27 mouse cellular contexts compared by ENCODE assay signal in genomic region chr19:57552964-57553740, GRCm38 (mm10). TPM values are rescaled to one million over a fixed set of nuclear protein-coding genes. Genes with fewer than 3 reads are reported as not detected.
DNase-seq lines count a peak whose midpoint lies in the region; ATAC-seq and TF ChIP-seq lines count a peak whose summit lies in the region.
"Had no signal": no experiment of that assay in that cellular context is flagged by ENCODE, and none has a peak within 500 bp of the region (broad histone marks: within the 10 kb centered on the region; RNA-seq: fewer than 3 reads in every experiment).

No protein-coding gene starts in this region.

- no peak for ATAC-seq in intestine, embryonic 14.5 days (replicated peaks; ENCODE audit: low FRiP score, low TSS enrichment, low read depth)
- no peak for ATAC-seq in intestine, embryonic 15.5 days
- no peak for ATAC-seq in megakaryocyte progenitor cell, adult 5-6 weeks (replicated peaks; ENCODE audit: poor library complexity)
- ATAC-seq: forebrain, embryonic 16.5 days; hindbrain, postnatal 0 days; intestine, postnatal 0 days; midbrain, embryonic 16.5 days; Patski had no signal

- TF ChIP-seq CTCF in CH12.LX (conservative IDR thresholded peaks at IDR 0.05 in 1 of 2, IDR thresholded peaks at IDR 0.05 in 1 of 2; ENCODE audit: low read depth in 2 of 2, low read length in 2 of 2): no peak

- 60% methylated on average over 11 of the region's 11 CpGs for WGBS in intestine, embryonic 14.5 days
- 59% methylated on average over 11 of the region's 11 CpGs for WGBS in intestine, embryonic 15.5 days

- H3K9me3 ChIP-seq in intestine, embryonic 14.5 days (ENCODE audit: control insufficient read depth, low read length): no peaks in the 10 kb centered on the region
- H3K9me3 ChIP-seq in intestine, embryonic 15.5 days: no peaks in the 10 kb centered on the region
- H3K9me3 ChIP-seq in CH12.LX (replicated peaks; ENCODE audit: low read length): no peaks in the 10 kb centered on the region
- H3K9me3 ChIP-seq: embryonic facial prominence, embryonic 13.5 days; heart, embryonic 10.5 days; heart, embryonic 15.5 days; liver, embryonic 15.5 days; lung, embryonic 15.5 days had no signal

- in situ Hi-C loops in CH12.LX (cut with MboI; ENCODE audit: low pct_ligation_motif_present, low pct_unique_long_range_greater_than_20kb, low sequenced_read_pairs): no loop called here

- TF ChIP-seq RAD21 in CH12.LX (IDR thresholded peaks at IDR 0.05; ENCODE audit: low read depth, low read length): no peak

- TF ChIP-seq EP300 in CH12.LX (IDR thresholded peaks at IDR 0.05; ENCODE audit: low read length): no peak

- no peak overlapping the region for H3K4me3 ChIP-seq in intestine, embryonic 14.5 days (ENCODE audit: low read depth, low read length)
- H3K4me3 ChIP-seq in intestine, embryonic 15.5 days (replicated peaks): no peak overlapping the region
- no peak overlapping the region for H3K4me3 ChIP-seq in CH12.LX (replicated peaks in 1 of 3; ENCODE audit: low read depth in 2 of 3, low read length in 2 of 3, poor library complexity in 1 of 3)
- H3K4me3 ChIP-seq: embryonic facial prominence, embryonic 13.5 days; erythroblast, embryonic 14.5 days; heart, embryonic 10.5 days; heart, embryonic 15.5 days; hindbrain, embryonic 12.5 days; liver, embryonic 15.5 days; lung, embryonic 15.5 days had no signal

- H3K36me3 ChIP-seq in intestine, embryonic 14.5 days (ENCODE audit: control insufficient read depth, insufficient read depth, low read length): no peaks in the 10 kb centered on the region
- H3K36me3 ChIP-seq in intestine, embryonic 15.5 days: no peaks in the 10 kb centered on the region
- H3K36me3 ChIP-seq in CH12.LX (replicated peaks in 1 of 2; ENCODE audit: control insufficient read depth in 1 of 2, insufficient read depth in 1 of 2, low read length in 1 of 2): no peaks in the 10 kb centered on the region
- H3K36me3 ChIP-seq: embryonic facial prominence, embryonic 13.5 days; heart, embryonic 10.5 days; heart, embryonic 15.5 days; hindbrain, embryonic 12.5 days; liver, embryonic 15.5 days; lung, embryonic 15.5 days had no signal

- H3K4me2 ChIP-seq in intestine, embryonic 14.5 days (ENCODE audit: low read length): no peak overlapping the region
- no peak overlapping the region for H3K4me2 ChIP-seq in intestine, embryonic 15.5 days (replicated peaks)
- no peak overlapping the region for H3K4me2 ChIP-seq in CH12.LX (ENCODE audit: insufficient read depth, low read depth, poor library complexity, severe bottlenecking)
- H3K4me2 ChIP-seq: embryonic facial prominence, embryonic 13.5 days; heart, embryonic 15.5 days; hindbrain, embryonic 12.5 days; liver, embryonic 15.5 days; lung, embryonic 15.5 days; midbrain, embryonic 11.5 days had no signal

- H3K4me1 ChIP-seq in intestine, embryonic 14.5 days (replicated peaks; ENCODE audit: control insufficient read depth, insufficient read depth, low read length): peaks cover 3% of the 10 kb centered on the region; the same call in 1 of the 2 replicates
- H3K4me1 ChIP-seq in intestine, embryonic 15.5 days (replicated peaks): peaks cover 4% of the 10 kb centered on the region; the same call in 1 of the 2 replicates
- H3K4me1 ChIP-seq in CH12.LX (ENCODE audit: control insufficient read depth in 1 of 2, insufficient read depth in 2 of 2): peaks cover 2 to 6% of the 10 kb centered on the region in 2 experiments; a peak in 2 of 4 replicates
- H3K4me1 ChIP-seq: heart, embryonic 10.5 days; heart, embryonic 15.5 days; liver, embryonic 15.5 days; lung, embryonic 15.5 days had no signal

- H3K27ac ChIP-seq in intestine, embryonic 14.5 days (ENCODE audit: low read depth): no peak overlapping the region
- H3K27ac ChIP-seq in intestine, embryonic 15.5 days: no peak overlapping the region
- H3K27ac ChIP-seq in CH12.LX (ENCODE audit: insufficient read depth, low read depth): no peak overlapping the region
- H3K27ac ChIP-seq: embryonic facial prominence, embryonic 13.5 days; heart, embryonic 10.5 days; heart, embryonic 15.5 days; hindbrain, embryonic 12.5 days; hindbrain, postnatal 0 days; liver, embryonic 15.5 days; lung, embryonic 15.5 days had no signal

- TF ChIP-seq POLR2A in CH12.LX (IDR thresholded peaks at IDR 0.05; ENCODE audit: low read depth, low read length): no peak

- intact Hi-C loops in left cerebral cortex, postnatal 36 days (cut with DNase I): no loop called here

- H3K27me3 ChIP-seq in intestine, embryonic 14.5 days (replicated peaks; ENCODE audit: control insufficient read depth, insufficient read depth, low read length): no peaks in the 10 kb centered on the region
- H3K27me3 ChIP-seq in intestine, embryonic 15.5 days (replicated peaks): no peaks in the 10 kb centered on the region
- no peaks in the 10 kb centered on the region for H3K27me3 ChIP-seq in CH12.LX (replicated peaks)
- H3K27me3 ChIP-seq: embryonic facial prominence, embryonic 13.5 days; heart, embryonic 15.5 days; hindbrain, embryonic 12.5 days; liver, embryonic 15.5 days; lung, embryonic 15.5 days; Patski had no signal

- no peaks in the 10 kb centered on the region for H3K79me2 ChIP-seq in CH12.LX (replicated peaks; ENCODE audit: control insufficient read depth, extremely low read depth, insufficient read depth, poor library complexity, severe bottlenecking)

- dilution Hi-C loops in CH12.LX (cut with MboI; ENCODE audit: extremely low pct_ligation_motif_present, extremely low pct_unique_long_range_greater_than_20kb, low sequenced_read_pairs): no loop called here

- H3K9ac ChIP-seq in intestine, embryonic 14.5 days (ENCODE audit: low read length): no peak overlapping the region
- no peak overlapping the region for H3K9ac ChIP-seq in intestine, embryonic 15.5 days
- no peak overlapping the region for H3K9ac ChIP-seq in CH12.LX (ENCODE audit: insufficient read depth, low read depth)
- H3K9ac ChIP-seq: embryonic facial prominence, embryonic 13.5 days; heart, embryonic 15.5 days; hindbrain, embryonic 12.5 days; liver, embryonic 15.5 days; lung, embryonic 15.5 days had no signal

- peak; percentile 45 for DNase-seq in intestine, embryonic 14.5 days (ENCODE audit: low spot score)
- no peak for DNase-seq in CH12.LX (ENCODE audit: extremely low read depth)
- peak; percentile 90 for DNase-seq in kidney, adult 9 months
- peak; percentile 68 to 84 for DNase-seq in kidney, postnatal 25 days
- no peak for DNase-seq in left cerebral cortex, postnatal 36 days (ENCODE audit: low spot score in 2 of 2)
- DNase-seq: adrenal gland, postnatal 10 days; cerebellum, adult 9-10 months; heart, adult 11 months; heart, postnatal 36 days; left cerebral cortex, postnatal 4 days; spleen, adult 18-20 months; thymus, postnatal 14 days had no signal

TF ChIP-seq in CH12.LX, 34 proteins besides CTCF, POLR2A, EP300 and RAD21:
- no peak for TF ChIP-seq CHD1 (IDR thresholded peaks at IDR 0.05; ENCODE audit: low read depth, low read length)
- TF ChIP-seq BHLHE40 (IDR thresholded peaks at IDR 0.05; ENCODE audit: low read depth, low read length): peak; percentile 56
- TF ChIP-seq MXI1 (IDR thresholded peaks at IDR 0.05; ENCODE audit: low read depth, low read length): no peak
TF ChIP-seq in CH12.LX: peak in this region for 1.

RNA-seq across cellular contexts. Expression of gene Atrnl1, which starts 57.7 kb away (rescaled TPM):
- 7.4 and 9.3 TPM in 2 replicates for polyA plus RNA-seq in intestine, embryonic 14.5 days (2014; fragmentation: Nextera tagmentation; extraction: Ambion mirVana)
- 4.1 and 4.6 TPM in 2 replicates for polyA plus RNA-seq in intestine, embryonic 15.5 days (2015; fragmentation: Nextera tagmentation; extraction: Ambion mirVana)
- total RNA-seq in CH12.LX (2012; rRNA removed) (1.5 and 1.9 TPM in 2 replicates), CH12.LX (2014; rRNA removed) (1.9 and 2.1 TPM in 2 replicates)
- polyA plus RNA-seq in CH12.LX (2012; ENCODE audit: insufficient read length, low read depth): 1.7 and 1.9 TPM in 2 replicates
- 100 to 1,000 TPM; 102 to 104 TPM for total RNA-seq in left cerebral cortex, postnatal 36 days (2021)
- 10.8 and 11.7 TPM in 2 replicates for total RNA-seq in megakaryocyte progenitor cell, adult 5-6 weeks (2015)
- total RNA-seq in megakaryocyte progenitor cell, adult 5-6 weeks (2017): 13.6 and 15.1 TPM in 2 replicates

Comparison
In these comparisons a context has a peak if more than half of its experiments do, and no peak if none do; other contexts are left out.
1. DNase-seq: peak in intestine, embryonic 14.5 days (single experiment), kidney, adult 9 months (single experiment) and kidney, postnatal 25 days (2 of 2); none in CH12.LX (single experiment) and left cerebral cortex, postnatal 36 days (0 of 2).
2. RNA of gene Atrnl1, which starts 57.7 kb away (total RNA-seq): 102 to 104 TPM in left cerebral cortex, postnatal 36 days; 10.8 to 15.1 TPM in megakaryocyte progenitor cell, adult 5-6 weeks and 1.5 to 2.1 TPM in CH12.LX; every median in the first group is over 4 times any median in the second.